Mouse (Mus musculus) neural tube, embryonic 11.5 days (tissue): ENCODE data around the gene Tmc6. TPM values are rescaled to one million over a fixed set of nuclear protein-coding genes. Genes with fewer than 3 reads are reported as not detected.
"Not testable (repeated sequence)": the region's sequence is repeated elsewhere in the genome, so short reads cannot be mapped to it uniquely, and the experiment has no call there.

ENCODE experiments used
- ATAC-seq: fragments of 200-750 bp; cut with Nextera tagmentation; 2 replicates; pipeline ENCODE4 v1.8.0; 2017; ENCODE audit warnings: moderate number of reproducible peaks, mild to moderate bottlenecking, moderate TSS enrichment, moderate library complexity; ENCODE audit not compliant: insufficient read depth, low FRiP score, low TSS enrichment
- DNase-seq: peaks from one replicate; pipeline ENCODE4 v3.0.0-alpha.2; 2015; ENCODE audit warnings: low spot score
- H3K27ac ChIP-seq: fragments of 300-500 bp; sonication (generic); 2 replicates; pipeline ENCODE4 v1.5.1; 2014; ENCODE audit warnings: low read depth, mild to moderate bottlenecking, low read length
- H3K27me3 ChIP-seq: fragments of 300-500 bp; sonication (generic); 2 replicates; pipeline ENCODE4 v1.6.1; 2014; ENCODE audit warnings: mild to moderate bottlenecking, low read length, mixed read lengths; ENCODE audit not compliant: control insufficient read depth, insufficient read depth
- H3K36me3 ChIP-seq: fragments of 300-500 bp; sonication (generic); 2 replicates; pipeline ENCODE4 v1.6.1; 2014; ENCODE audit warnings: mild to moderate bottlenecking, low read length, moderate library complexity, mixed read lengths; ENCODE audit not compliant: control insufficient read depth, insufficient read depth
- H3K4me1 ChIP-seq: fragments of 300-500 bp; sonication (generic); 2 replicates; pipeline ENCODE4 v1.6.1; 2014; ENCODE audit warnings: low read length, mixed read lengths; ENCODE audit not compliant: control insufficient read depth, insufficient read depth
- H3K4me2 ChIP-seq: fragments of 300-500 bp; sonication (generic); 2 replicates; pipeline ENCODE4 v1.6.1; 2014; ENCODE audit warnings: low read depth, mild to moderate bottlenecking, moderate library complexity
- H3K4me3 ChIP-seq: fragments of 300-500 bp; sonication (generic); 2 replicates; pipeline ENCODE4 v1.5.1; 2014; ENCODE audit warnings: low read depth, low read length
- H3K9ac ChIP-seq: fragments of 300-500 bp; sonication (generic); 2 replicates; pipeline ENCODE4 v1.6.1; 2014; ENCODE audit warnings: mild to moderate bottlenecking, low read length
- H3K9me3 ChIP-seq: fragments of 300-500 bp; sonication (generic); 2 replicates; pipeline ENCODE4 v1.6.1; 2016; ENCODE audit warnings: low read length; ENCODE audit not compliant: control insufficient read depth
- WGBS: fragments of 180-500 bp; shearing (Covaris S2); extraction: QIAGEN DNeasy Blood & Tissue Kit; methylation state at CpG from one replicate; pipeline ENCODE4 v1.1.7; 2014; 5-methylcytosine and 5-hydroxymethylcytosine counted together
- polyA plus RNA-seq: library from polyadenylated mRNA; unstranded; fragments of >200 nt; fragmentation: Nextera tagmentation; extraction: Ambion mirVana; gene quantifications from 2 replicates; pipeline ENCODE4 v1.2.1, GENCODE M21; 2014

Tmc6 gene
- polyA plus RNA-seq, 1 experiment from 2014 or later, result 14.1 TPM

DNA sequence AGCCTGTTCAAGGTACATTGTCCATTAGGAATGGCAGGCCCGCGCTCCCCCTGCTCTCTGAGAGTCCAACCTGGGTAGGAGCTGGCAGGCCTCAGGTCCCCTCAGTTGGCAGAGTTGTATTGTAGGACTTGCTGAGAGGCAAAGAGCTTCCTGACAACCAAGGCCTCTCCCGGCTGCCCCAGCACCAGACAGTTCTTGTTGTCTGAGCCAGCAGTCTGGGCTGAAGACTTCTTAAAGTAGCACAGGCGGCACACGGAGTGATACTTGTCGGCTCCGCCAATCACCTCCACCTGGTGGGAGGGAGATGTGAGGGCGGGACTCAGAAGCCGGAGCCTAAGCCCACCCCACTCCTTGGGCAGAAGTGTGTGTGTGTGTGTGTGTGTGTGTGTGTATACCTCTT lies 33.9 kb upstream of the Tmc6 start:
- H3K4me1 ChIP-seq, H3K4me3 ChIP-seq, H3K27me3 ChIP-seq, DNase-seq, ATAC-seq, H3K27ac ChIP-seq, H3K4me2 ChIP-seq, H3K9me3 ChIP-seq, H3K9ac ChIP-seq: not testable (repeated sequence)
- peaks cover 14% of the 10 kb centered on the region for H3K36me3 ChIP-seq
- WGBS, result 94% methylated on average over 9 of the region's 9 CpGs

DNA sequence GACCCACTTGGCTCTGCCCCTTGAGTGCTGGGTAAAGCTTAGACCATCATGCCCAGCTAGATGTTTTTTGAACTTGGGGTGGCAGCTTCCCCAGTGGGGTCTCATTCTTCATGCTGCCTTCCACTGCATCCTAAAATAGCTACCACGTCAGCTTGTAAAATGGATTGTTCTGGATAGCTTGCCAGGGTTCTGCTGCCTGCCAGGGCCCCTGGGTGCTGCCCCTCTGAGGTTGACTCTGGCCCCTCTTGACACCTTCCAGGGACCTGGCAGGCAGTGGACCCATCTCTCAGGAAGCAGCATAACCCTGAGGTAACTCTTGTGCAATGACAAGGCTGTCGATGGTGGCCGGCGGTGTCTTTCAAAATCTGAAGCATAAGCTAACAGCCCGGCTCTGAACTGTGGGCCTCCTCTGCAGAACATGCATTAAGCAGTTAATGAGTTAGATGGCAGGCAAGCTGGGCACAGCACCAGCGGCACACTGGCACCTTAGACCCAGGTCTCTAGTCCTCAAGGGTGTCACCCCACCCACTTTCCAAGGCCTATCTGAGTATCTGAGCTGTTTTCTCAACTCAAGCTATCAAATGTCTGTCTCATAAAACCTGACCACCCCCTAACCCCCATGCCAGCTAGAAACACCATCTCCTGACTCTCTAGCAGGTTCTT lies 32.8 kb upstream of the Tmc6 start:
- Histone ChIP-seq H3K27ac (no peak overlapping the region), H3K36me3 (peaks cover 14% of the 10 kb centered on the region), H3K9ac (no peak overlapping the region), H3K4me3 (no peak overlapping the region), H3K27me3 (no peaks in the 10 kb centered on the region), H3K4me1 (peaks cover 10% of the 10 kb centered on the region), H3K4me2 (no peak overlapping the region), H3K9me3 (no peaks in the 10 kb centered on the region)
- WGBS, result 95% methylated on average over 6 of the region's 6 CpGs
- DNase-seq (no peak), ATAC-seq (no peak)

DNA sequence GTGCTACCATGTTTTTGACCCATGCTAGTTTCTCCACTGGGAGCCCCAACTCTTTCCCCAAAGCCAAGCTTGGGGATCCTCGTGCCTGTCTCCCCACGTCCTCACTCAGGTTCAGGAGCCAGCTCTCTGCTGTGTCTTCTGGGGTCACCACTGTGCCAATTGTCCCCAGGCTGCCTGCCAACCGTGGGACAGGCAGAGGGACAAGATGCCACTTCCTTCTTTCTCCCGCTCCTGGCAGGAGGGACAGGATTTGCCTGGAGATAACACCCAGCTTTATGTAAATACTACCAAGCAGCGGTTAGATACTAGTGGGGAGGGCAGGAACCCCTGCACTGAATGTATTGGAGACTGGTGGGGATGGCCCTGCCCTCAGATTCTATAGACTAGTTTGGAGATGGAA lies 31.9 kb upstream of the Tmc6 start:
- H3K4me3 ChIP-seq, result no peak overlapping the region
- DNase-seq, result no peak
- H3K9me3 ChIP-seq, result no peaks in the 10 kb centered on the region
- H3K4me1 ChIP-seq, result peaks cover 11% of the 10 kb centered on the region
- H3K9ac ChIP-seq, result no peak overlapping the region
- H3K27ac ChIP-seq, result no peak overlapping the region
- H3K27me3 ChIP-seq, result no peaks in the 10 kb centered on the region
- no peak for ATAC-seq
- H3K36me3 ChIP-seq, result peaks cover 14% of the 10 kb centered on the region
- 89% methylated on average over 5 of the region's 5 CpGs for WGBS
- H3K4me2 ChIP-seq, result no peak overlapping the region

DNA sequence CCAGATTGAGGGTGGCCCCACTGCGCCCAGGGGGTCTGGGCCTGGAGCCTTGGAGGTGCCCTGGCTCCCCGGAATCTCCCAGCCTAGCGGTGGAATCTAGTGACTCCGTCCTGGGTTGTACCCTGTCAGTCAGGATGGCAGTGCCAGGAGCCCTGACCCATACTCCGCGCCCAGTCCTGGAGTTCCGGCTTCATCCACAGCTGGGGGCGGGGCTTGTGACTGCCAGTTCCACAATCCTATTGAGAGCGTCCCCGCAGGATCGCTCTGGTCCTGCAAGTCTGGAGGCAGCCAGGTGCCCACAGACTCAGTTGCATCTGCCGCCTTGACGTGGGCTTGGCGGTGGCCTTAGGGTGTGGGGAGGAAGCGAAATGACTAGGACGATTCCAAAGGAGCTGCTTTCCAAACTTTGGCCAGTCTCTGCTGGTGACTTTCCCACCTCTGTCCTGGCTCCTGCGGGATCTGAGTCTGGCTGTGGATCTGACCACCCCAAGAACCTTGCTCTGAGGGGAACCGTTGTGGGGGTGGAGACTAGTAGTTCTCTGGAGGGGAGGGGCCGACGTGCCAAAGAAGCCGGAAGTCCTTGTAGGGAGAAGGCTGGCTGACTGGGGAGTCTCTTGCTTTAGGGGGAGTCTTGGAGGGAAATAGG lies 28.5 kb upstream of the Tmc6 start:
- Histone ChIP-seq H3K9me3 (no peaks in the 10 kb centered on the region), H3K4me3 (peak overlapping the region; percentile 55), H3K36me3 (peaks cover 10% of the 10 kb centered on the region), H3K27me3 (no peaks in the 10 kb centered on the region), H3K4me1 (peaks cover 11% of the 10 kb centered on the region), H3K9ac (peak overlapping the region; percentile 65), H3K4me2 (peak overlapping the region; percentile 100), H3K27ac (no peak overlapping the region)
- peak; percentile 81 for DNase-seq
- under 1% methylated on average over 21 of the region's 21 CpGs for WGBS
- ATAC-seq, result peak; percentile 67

DNA sequence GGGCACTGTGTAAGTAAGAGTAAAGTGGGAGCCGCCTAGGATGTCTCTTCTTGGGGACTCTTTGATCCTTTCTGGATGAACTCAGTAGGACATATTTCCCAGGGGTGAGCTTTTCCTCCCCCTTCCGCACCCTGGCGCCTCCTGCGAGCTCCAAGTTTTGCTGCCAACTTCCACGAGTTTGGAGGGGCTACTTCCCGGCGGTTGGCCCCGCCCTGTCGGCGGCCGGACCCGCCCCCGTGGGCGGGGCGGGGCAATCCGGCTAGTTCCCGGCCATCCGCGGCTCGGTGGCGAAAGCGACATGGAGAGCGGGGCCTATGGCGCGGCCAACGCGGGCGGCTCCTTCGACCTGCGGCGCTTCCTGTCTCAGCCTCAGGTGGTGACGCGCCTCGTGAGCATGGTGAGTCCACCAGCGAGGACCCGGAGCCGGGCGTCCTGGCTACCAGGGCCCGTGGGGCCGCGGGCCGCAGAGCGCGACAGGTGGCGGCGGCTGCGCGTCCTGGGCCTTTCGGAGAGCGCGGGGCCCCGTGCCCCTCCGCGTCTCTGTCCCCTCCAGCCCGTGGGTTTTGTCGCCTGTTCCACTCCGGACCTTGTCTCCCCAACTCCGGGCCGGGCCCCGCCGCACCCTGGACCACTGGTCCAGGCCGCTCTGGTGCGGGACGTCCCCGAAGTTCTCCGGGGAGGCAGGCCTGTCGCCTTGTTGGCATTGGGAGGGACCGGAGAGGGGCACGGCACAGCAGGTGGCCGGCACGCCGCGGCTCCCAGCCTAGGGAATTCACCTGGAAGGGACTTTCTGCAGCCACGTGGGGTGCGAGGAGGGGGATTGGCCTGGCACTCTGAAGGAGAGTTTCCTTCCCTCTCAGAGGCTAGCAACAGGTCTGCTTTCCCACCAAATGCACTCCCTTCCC lies 27.7 kb upstream of the Tmc6 start, which contains the start of the genes Gm20708 and Syngr2:
Gene Gm20708, plus strand, starts transcription at position 262 of the 905 bp plus-strand sequence.
Gene Syngr2, plus strand, starts transcription at position 262 of the 905 bp plus-strand sequence.
- no peaks in the 10 kb centered on the region for H3K27me3 ChIP-seq
- WGBS, result under 1% methylated on average over 55 of the region's 75 CpGs
- peak within 1 kb of the TSS; percentile 65 for H3K9ac ChIP-seq
- DNase-seq (peak; percentile 88), ATAC-seq (peak; percentile 53)
- peak within 1 kb of the TSS; percentile 100 for H3K4me2 ChIP-seq
- H3K36me3 ChIP-seq, result peaks cover 9% of the 10 kb centered on the region
- H3K4me3 ChIP-seq, result peak within 1 kb of the TSS; percentile 55
- H3K9me3 ChIP-seq, result no peaks in the 10 kb centered on the region
- peaks cover 11% of the 10 kb centered on the region for H3K4me1 ChIP-seq
- no peak within 1 kb of the TSS for H3K27ac ChIP-seq

DNA sequence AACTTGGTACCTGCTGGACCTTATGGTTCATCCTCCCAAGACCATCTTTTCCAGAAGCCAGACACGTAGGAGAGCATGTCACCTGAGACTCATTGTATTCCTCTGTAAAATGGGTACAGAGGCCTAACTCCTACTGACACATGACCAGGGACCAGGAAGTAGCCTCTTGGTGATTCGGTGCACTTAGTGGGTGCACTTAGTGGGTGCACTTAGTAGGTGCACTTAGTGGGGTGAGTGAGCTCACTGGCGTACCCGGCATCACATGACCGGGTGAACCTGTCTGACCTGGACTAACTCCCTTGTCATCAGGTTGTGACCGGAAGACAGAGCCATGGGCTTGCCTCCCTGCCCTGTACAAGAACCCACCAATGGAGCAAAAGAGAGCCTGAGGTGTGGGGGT lies 24.8 kb upstream of the Tmc6 start:
- 94% methylated on average over 6 of the region's 6 CpGs for WGBS
- H3K9me3 ChIP-seq, result no peaks in the 10 kb centered on the region
- H3K9ac ChIP-seq, result no peak overlapping the region
- H3K4me1 ChIP-seq, result peaks cover 11% of the 10 kb centered on the region
- no peak overlapping the region for H3K4me2 ChIP-seq
- ATAC-seq (no peak), DNase-seq (no peak)
- no peak overlapping the region for H3K4me3 ChIP-seq
- no peaks in the 10 kb centered on the region for H3K27me3 ChIP-seq
- H3K36me3 ChIP-seq, result no peaks in the 10 kb centered on the region
- no peak overlapping the region for H3K27ac ChIP-seq

DNA sequence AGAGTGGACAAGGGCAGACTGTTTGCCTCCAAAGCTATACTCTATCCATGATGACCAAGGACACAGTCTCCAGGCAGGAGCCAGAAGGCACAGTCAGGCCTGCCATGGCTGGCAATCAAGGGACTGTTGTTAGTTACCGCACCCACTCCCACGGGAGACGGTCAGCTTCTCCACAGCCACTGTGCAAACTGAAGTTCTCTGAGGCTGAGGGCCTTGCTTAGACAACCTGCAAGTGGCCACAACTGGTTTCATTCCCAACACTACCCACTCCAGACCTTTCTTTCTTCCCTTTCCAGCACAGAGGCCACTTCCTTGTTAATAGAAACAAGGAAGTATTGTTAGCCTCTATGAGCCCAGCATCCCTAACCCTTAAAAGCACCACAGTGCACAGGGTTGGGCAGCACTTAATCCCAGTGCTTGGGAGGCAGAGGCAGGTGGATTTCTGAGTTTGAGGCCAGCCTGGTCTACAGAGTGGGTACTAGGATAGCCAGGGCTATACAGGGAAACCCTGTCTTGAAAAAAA lies 21.2 kb upstream of the Tmc6 start:
- Histone ChIP-seq H3K9me3 (no peaks in the 10 kb centered on the region), H3K4me2 (no peak overlapping the region), H3K36me3 (no peaks in the 10 kb centered on the region), H3K4me3 (no peak overlapping the region), H3K27ac (no peak overlapping the region), H3K9ac (no peak overlapping the region), H3K4me1 (no peaks in the 10 kb centered on the region), H3K27me3 (no peaks in the 10 kb centered on the region)
- DNase-seq (no peak), ATAC-seq (no peak)
- WGBS, result 96% methylated on average over 3 of the region's 3 CpGs

DNA sequence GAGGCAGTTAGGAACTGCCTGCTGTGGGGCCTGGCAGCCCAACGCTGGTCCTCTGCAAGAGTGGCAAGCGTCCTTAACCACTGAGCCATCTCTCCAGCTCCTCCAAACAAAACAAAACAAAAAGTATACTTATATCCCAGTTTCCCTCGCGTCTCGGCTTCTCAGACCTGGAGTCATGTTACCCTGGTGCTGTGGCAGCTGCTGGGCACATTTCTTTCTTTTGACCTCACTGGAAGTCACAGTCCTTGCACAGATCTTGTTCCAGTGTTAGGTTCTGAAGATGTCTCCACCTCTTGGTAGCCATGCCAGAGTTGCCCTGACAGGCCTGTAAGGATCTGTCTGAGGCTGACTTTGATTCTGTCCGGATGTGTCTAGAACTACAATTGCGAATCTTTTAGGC lies 19.7 kb upstream of the Tmc6 start:
- no peak overlapping the region for H3K4me3 ChIP-seq
- no peak for DNase-seq
- H3K27ac ChIP-seq, result no peak overlapping the region
- no peaks in the 10 kb centered on the region for H3K9me3 ChIP-seq
- no peaks in the 10 kb centered on the region for H3K27me3 ChIP-seq
- H3K36me3 ChIP-seq, result no peaks in the 10 kb centered on the region
- ATAC-seq, result no peak
- no peak overlapping the region for H3K4me2 ChIP-seq
- 75% methylated on average over 7 of the region's 7 CpGs for WGBS
- H3K9ac ChIP-seq, result no peak overlapping the region
- no peaks in the 10 kb centered on the region for H3K4me1 ChIP-seq
